Mouse (Mus musculus) lung, postnatal 0 days (tissue): ENCODE results near the gene Adi1. TPM values are rescaled to one million over a fixed set of nuclear protein-coding genes. Genes with fewer than 3 reads are reported as not detected.

Experiments used
- ATAC-seq: fragments of 200-750 bp; cut with Nextera tagmentation; 2 replicates; pipeline ENCODE4 v1.8.0; 2017; ENCODE audit warnings: moderate library complexity
- DNase-seq: peaks from one replicate; pipeline ENCODE4 v3.0.0-alpha.2; 2016; ENCODE audit warnings: low spot score
- H3K27ac ChIP-seq: fragments of 300-500 bp; sonication (generic); 2 replicates; pipeline ENCODE4 v1.5.1; 2014; ENCODE audit warnings: antibody characterized with exemption, mild to moderate bottlenecking, low read length, mixed read lengths
- H3K27me3 ChIP-seq: fragments of 300-500 bp; sonication (generic); replicated peaks from 2 replicates; pipeline ENCODE4 v1.6.1; 2014; ENCODE audit warnings: low read length, mixed read lengths; ENCODE audit not compliant: insufficient read depth
- H3K36me3 ChIP-seq: fragments of 300-500 bp; sonication (generic); 2 replicates; pipeline ENCODE4 v1.6.1; 2014; ENCODE audit warnings: low read length, mixed read lengths; ENCODE audit not compliant: insufficient read depth
- H3K4me1 ChIP-seq: fragments of 300-500 bp; sonication (generic); 2 replicates; pipeline ENCODE4 v1.6.1; 2014; ENCODE audit warnings: antibody characterized with exemption, low read depth, low read length, mixed read lengths; ENCODE audit not compliant: insufficient read depth
- H3K4me2 ChIP-seq: fragments of 300-500 bp; sonication (generic); replicated peaks from 2 replicates; pipeline ENCODE4 v1.6.1; 2014; ENCODE audit warnings: low read depth, mild to moderate bottlenecking, low read length, moderate library complexity, mixed read lengths
- H3K4me3 ChIP-seq: fragments of 300-500 bp; sonication (generic); 2 replicates; pipeline ENCODE4 v1.5.1; 2014; ENCODE audit warnings: low read depth, low read length
- H3K9ac ChIP-seq: fragments of 300-500 bp; sonication (generic); replicated peaks from 2 replicates; pipeline ENCODE4 v1.6.1; 2014; ENCODE audit warnings: low read depth, mild to moderate bottlenecking
- H3K9me3 ChIP-seq: fragments of 300-500 bp; sonication (generic); 2 replicates; pipeline ENCODE4 v1.6.1; 2016; ENCODE audit warnings: low read length, mixed read lengths
- CTCF ChIP-seq: IDR thresholded peaks from 2 replicates; pipeline ENCODE4 v1.5.1; 2016; ENCODE audit warnings: antibody characterized with exemption, mild to moderate bottlenecking
- EP300 ChIP-seq: IDR thresholded peaks from 2 replicates; pipeline ENCODE4 v1.6.1; 2016; ENCODE audit warnings: antibody characterized with exemption, mild to moderate bottlenecking, control low read depth
- WGBS: fragments of 180-500 bp; shearing (Covaris S2); extraction: QIAGEN DNeasy Blood & Tissue Kit; methylation state at CpG from one replicate; pipeline ENCODE4 v1.1.7; 2014; 5-methylcytosine and 5-hydroxymethylcytosine counted together
- polyA plus RNA-seq: library from polyadenylated mRNA; unstranded; fragments of >200 nt; fragmentation: Nextera tagmentation; extraction: Ambion mirVana; gene quantifications from 2 replicates; pipeline ENCODE4 v1.2.1, GENCODE M21; 2015

The Adi1 gene
- polyA plus RNA-seq, 1 experiment from 2014 or later = 54.5 TPM

DNA sequence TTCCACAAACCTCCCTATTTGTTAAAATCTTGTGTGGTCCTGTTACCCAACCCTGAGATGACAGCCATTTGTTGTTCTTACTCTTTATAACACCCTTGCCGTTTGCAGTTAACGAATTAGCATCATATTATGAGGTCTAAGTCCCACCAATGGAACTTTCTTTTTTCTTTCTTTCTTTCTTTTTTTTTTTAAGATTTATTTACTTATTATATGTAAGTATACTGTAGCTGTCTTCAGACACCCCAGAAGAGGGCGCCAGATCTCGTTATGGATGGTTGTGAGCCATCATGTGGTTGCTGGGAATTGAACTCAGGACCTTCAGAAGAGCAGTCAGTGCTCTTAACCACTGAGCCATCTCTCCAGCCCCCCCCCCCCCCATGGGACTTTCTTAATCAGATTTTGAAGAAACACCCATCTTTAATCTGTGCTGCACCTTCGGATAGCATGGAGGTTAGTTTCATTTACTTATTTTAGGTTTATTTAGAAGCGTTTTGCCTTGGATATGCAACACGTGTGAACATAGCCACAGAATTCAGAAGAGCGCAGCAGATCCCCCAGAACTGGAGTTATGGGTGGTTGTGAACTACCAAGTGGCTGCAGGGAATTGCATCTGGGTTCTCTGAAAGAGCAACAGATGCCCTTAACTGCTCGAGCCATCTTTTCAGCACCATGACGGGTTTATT is 852 bp upstream of the Adi1 start:
- H3K27ac ChIP-seq = no peak overlapping the region
- DNase-seq (no peak), ATAC-seq (no peak)
- H3K4me1 ChIP-seq = peaks cover 4% of the 10 kb centered on the region; the same call in 1 of the 2 replicates
- no peaks in the 10 kb centered on the region for H3K9me3 ChIP-seq
- no peaks in the 10 kb centered on the region for H3K36me3 ChIP-seq
- H3K27me3 ChIP-seq = no peaks in the 10 kb centered on the region
- H3K4me3 ChIP-seq = no peak overlapping the region
- 0 out of 2 replicates have a peak, but pooled peaks have one; percentile 17 for TF ChIP-seq CTCF
- no peak for TF ChIP-seq EP300
- H3K4me2 ChIP-seq = peak overlapping the region; percentile 58
- 78% methylated on average over 10 of the region's 10 CpGs for WGBS
- H3K9ac ChIP-seq = no peak overlapping the region

DNA sequence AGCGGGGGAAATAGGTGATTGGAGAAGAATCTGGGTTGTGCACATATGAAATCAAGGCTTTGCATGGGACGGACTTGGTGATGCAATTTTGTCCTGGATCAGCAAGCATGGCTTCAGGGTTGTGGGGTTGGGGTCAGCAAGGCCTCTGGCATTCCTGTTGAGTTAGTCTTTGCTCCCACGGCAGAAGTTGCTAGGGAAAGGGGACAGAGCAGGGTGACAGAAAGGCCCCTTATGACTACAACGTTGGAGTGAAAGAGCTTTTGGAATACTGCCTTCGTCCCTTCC is 836 bp downstream of the Adi1 start:
- ATAC-seq = no peak; the same call in 1 of the 2 replicates
- Histone ChIP-seq H3K4me1 (peaks cover 4% of the 10 kb centered on the region; the same call in 1 of the 2 replicates), H3K27me3 (no peaks in the 10 kb centered on the region), H3K4me3 (peak overlapping the region; percentile 57), H3K9ac (peak overlapping the region; percentile 33), H3K27ac (peak overlapping the region; percentile 79), H3K9me3 (no peaks in the 10 kb centered on the region), H3K4me2 (peak overlapping the region; percentile 58), H3K36me3 (no peaks in the 10 kb centered on the region)
- TF ChIP-seq EP300 = no peak
- WGBS = 48% methylated on average over 5 of the region's 5 CpGs
- DNase-seq = no peak

DNA sequence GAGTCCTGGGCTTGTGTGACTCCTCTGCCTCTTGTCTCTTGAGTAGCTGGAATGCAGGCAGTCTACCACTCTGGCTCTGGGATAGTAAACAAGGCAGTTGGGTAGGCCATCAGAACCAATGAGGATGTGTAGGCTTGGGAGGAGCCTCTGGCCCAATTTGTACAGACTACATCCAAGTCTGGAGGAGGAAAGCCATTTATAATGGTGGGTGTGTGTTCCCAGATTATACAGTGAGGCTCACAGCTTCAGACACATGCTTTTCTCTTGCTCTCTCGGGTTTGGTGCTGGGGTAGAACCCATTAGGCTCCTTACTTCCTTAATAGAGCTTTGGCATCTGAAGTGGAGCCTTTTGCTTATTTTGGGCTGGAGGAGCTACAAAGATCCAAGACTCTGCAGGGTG is 9.6 kb downstream of the Adi1 start:
- ATAC-seq = no peak
- H3K36me3 ChIP-seq = 0 out of 2 replicates have a peak, but pooled peaks cover 9% of the 10 kb centered on the region

DNA sequence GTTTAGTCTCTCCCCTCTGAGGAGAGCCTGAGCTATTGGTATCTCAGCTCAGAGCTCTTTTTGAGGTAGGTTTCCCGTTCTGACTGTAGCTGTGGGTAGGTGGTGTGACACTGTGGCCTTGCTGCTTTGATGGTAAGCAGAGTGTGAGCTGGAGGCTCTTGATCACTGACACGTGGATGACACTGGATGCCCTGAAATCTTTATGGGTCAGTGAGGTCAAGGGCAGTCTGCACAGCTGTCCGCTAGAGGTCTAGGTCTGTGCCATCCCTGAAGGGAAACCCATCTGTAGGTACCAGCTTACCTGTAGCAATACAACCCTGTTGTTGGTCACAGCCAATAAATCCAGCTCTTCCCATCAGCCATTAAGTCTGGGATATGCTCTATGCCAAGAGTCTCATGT is 10.7 kb downstream of the Adi1 start:
- Histone ChIP-seq H3K4me1 (no peaks in the 10 kb centered on the region), H3K9ac (no peak overlapping the region), H3K9me3 (no peaks in the 10 kb centered on the region), H3K36me3 (peaks cover 10% of the 10 kb centered on the region; the same call in 1 of the 2 replicates), H3K4me2 (no peak overlapping the region), H3K27ac (no peak overlapping the region), H3K27me3 (no peaks in the 10 kb centered on the region), H3K4me3 (no peak overlapping the region)
- ATAC-seq (no peak), DNase-seq (no peak)
- 61% methylated on average over 3 of the region's 3 CpGs for WGBS
- TF ChIP-seq EP300 = no peak
- TF ChIP-seq CTCF = no peak

More for the DNA sequence above, 9.6 kb downstream of the Adi1 start:
- no peak for TF ChIP-seq EP300
- H3K9ac ChIP-seq = no peak overlapping the region
- H3K4me1 ChIP-seq = no peaks in the 10 kb centered on the region
- no peaks in the 10 kb centered on the region for H3K27me3 ChIP-seq
- H3K9me3 ChIP-seq = no peaks in the 10 kb centered on the region
- WGBS = 83% methylated on average over 1 of the region's 1 CpGs
- H3K4me3 ChIP-seq = no peak overlapping the region
- no peak overlapping the region for H3K27ac ChIP-seq
- DNase-seq = no peak
- H3K4me2 ChIP-seq = no peak overlapping the region

DNA sequence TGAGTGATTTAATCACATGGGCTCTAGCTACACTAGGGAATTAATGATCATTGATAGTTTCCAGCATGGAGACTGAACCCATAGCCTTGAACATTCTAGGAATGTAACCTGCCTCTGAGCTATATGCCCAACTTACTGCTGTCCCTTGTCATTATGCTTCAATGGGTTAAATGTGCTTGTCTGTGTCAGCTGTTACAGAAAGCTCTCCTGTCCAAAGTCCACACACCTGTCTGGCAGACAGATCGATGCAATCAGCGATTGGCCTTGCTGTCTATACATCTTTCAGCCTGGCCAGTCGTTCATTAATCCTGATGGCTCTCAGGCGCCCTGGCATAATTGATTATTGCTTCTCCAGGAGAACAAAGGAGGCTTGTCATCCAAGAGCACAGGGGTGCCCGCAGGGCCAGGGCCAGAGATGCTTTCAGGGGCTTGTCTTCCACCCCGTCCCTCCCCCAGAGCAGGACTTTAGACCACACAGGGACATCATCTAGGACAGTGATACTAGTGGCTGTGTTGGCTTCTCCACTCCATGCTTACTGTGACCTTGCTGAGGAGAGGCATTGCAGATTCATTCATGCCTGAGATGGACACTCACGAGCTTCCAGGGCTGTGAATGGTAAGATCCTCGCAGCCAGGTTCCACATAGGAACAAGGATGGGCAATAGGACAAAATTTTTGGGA is 11.3 kb downstream of the Adi1 start:
- Histone ChIP-seq H3K9ac (no peak overlapping the region), H3K27ac (no peak overlapping the region), H3K27me3 (no peaks in the 10 kb centered on the region), H3K9me3 (no peaks in the 10 kb centered on the region), H3K4me2 (no peak overlapping the region), H3K36me3 (peaks cover 10% of the 10 kb centered on the region; the same call in 1 of the 2 replicates), H3K4me3 (no peak overlapping the region), H3K4me1 (no peaks in the 10 kb centered on the region)
- 66% methylated on average over 8 of the region's 8 CpGs for WGBS
- no peak for DNase-seq
- no peak for ATAC-seq
- TF ChIP-seq EP300 = no peak
- no peak for TF ChIP-seq CTCF

DNA sequence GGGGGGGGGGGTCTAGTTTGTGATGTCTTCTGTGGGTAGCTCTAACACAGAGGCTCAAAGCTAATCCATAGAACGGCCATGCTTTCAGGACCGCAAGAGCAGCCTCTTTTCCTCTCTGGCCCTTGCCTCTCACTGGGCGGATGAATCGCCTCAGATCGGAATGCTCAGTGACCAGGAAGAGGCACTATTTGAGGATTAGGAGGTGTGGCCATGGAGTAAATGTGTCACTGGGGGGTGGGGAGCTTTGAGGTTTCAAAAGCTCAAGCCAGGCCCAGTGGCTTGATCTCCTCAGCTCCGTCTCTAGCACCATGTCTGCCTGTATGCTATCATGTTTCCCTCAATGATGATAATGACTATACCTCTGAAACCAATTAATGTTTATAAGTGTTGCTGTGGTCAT is 14.0 kb downstream of the Adi1 start:
- H3K9ac ChIP-seq = no peak overlapping the region
- H3K27ac ChIP-seq = no peak overlapping the region
- TF ChIP-seq EP300 (no peak), CTCF (no peak)
- peaks cover 14% of the 10 kb centered on the region; the same call in 1 of the 2 replicates for H3K36me3 ChIP-seq
- H3K4me3 ChIP-seq = no peak overlapping the region
- no peak for DNase-seq
- H3K27me3 ChIP-seq = no peaks in the 10 kb centered on the region
- WGBS = 89% methylated on average over 6 of the region's 6 CpGs
- H3K9me3 ChIP-seq = no peaks in the 10 kb centered on the region
- no peaks in the 10 kb centered on the region for H3K4me1 ChIP-seq
- no peak overlapping the region for H3K4me2 ChIP-seq
- ATAC-seq = no peak
